Mouse (Mus musculus) liver, embryonic 12.5 days (tissue): ENCODE results near the gene Kdm2b. TPM values are rescaled to one million over a fixed set of nuclear protein-coding genes. Genes with fewer than 3 reads are reported as not detected.
A peak's percentile ranks its signal among the peaks of the same experiment; 100 is the strongest.

Experiments used
- ATAC-seq: fragments of 200-750 bp; cut with Nextera tagmentation; 2 replicates; pipeline ENCODE4 v1.8.0; 2017; ENCODE audit warnings: moderate number of reproducible peaks, mild to moderate bottlenecking, moderate library complexity
- H3K27ac ChIP-seq: fragments of 300-500 bp; sonication (generic); 2 replicates; pipeline ENCODE4 v1.5.1; 2016; ENCODE audit warnings: mild to moderate bottlenecking
- H3K27me3 ChIP-seq: fragments of 300-500 bp; sonication (generic); replicated peaks from 2 replicates; pipeline ENCODE4 v1.6.1; 2016; ENCODE audit warnings: mild to moderate bottlenecking, moderate library complexity
- H3K36me3 ChIP-seq: fragments of 300-500 bp; sonication (generic); 2 replicates; pipeline ENCODE4 v1.6.1; 2016; ENCODE audit warnings: mild to moderate bottlenecking, moderate library complexity
- H3K4me1 ChIP-seq: fragments of 300-500 bp; sonication (generic); 2 replicates; pipeline ENCODE4 v1.6.1; 2016
- H3K4me2 ChIP-seq: fragments of 300-500 bp; sonication (generic); 2 replicates; pipeline ENCODE4 v1.6.1; 2016; ENCODE audit warnings: mild to moderate bottlenecking, moderate library complexity
- H3K4me3 ChIP-seq: fragments of 300-500 bp; sonication (generic); 2 replicates; pipeline ENCODE4 v1.5.1; 2016; ENCODE audit warnings: mild to moderate bottlenecking, moderate library complexity
- H3K9ac ChIP-seq: fragments of 300-500 bp; sonication (generic); 2 replicates; pipeline ENCODE4 v1.6.1; 2016; ENCODE audit warnings: mild to moderate bottlenecking, moderate library complexity
- H3K9me3 ChIP-seq: fragments of 300-500 bp; sonication (generic); replicated peaks from 2 replicates; pipeline ENCODE4 v1.6.1; 2016; ENCODE audit warnings: mild to moderate bottlenecking, moderate library complexity
- WGBS: fragments of 180-500 bp; shearing (Covaris S2); methylation state at CpG from one replicate; pipeline ENCODE4 v1.1.7; 2016; ENCODE audit not compliant: insufficient replicate concordance; 5-methylcytosine and 5-hydroxymethylcytosine counted together
- polyA plus RNA-seq: library from polyadenylated mRNA; unstranded; fragments of >200 nt; fragmentation: Nextera tagmentation; extraction: Ambion mirVana; gene quantifications from 2 replicates; pipeline ENCODE4 v1.2.1, GENCODE M21; 2016

Kdm2b gene
- polyA plus RNA-seq, 1 experiment from 2014 or later = 28.9 TPM

DNA sequence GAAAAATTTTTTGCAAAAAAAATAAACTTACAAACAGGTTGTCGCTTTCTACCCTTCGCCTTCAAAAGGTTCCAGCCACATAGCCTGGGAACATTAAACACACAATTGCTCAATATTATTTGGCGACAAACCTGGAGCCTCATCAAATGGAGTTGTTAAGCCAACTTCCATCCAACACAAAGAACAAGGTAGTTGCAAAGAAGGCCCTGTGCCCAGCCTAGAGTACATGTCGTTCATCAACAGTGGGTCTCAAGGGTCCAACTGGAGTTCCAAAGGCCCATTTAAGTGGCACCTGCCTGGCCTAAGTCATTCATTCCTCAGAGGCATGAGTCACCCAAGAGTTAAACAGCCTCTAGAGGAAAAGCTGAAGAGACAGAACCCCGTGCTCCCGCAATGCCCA lies 52.6 kb downstream of the Kdm2b start:
- no peak for ATAC-seq

DNA sequence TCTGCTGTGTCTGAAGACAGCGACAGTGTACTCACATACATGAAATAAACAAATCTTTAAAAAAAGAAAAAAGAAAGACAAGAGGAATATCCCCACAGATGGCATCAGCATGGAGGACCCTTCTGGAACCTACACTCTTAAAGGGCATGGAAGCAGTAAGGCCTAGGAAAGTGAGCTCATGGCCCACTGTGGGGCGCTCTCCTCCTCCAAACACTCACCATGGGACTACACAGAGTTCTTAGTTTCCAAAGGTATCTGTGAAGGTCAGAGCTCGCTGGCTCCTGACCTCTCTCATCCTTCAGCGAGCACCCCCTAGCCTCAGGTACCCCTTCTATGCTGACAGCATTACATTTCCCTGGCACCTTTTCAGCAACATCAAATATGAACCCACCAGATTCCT lies 53.8 kb downstream of the Kdm2b start:
- H3K27ac ChIP-seq = no peak overlapping the region
- no peaks in the 10 kb centered on the region for H3K9me3 ChIP-seq
- H3K9ac ChIP-seq = no peak overlapping the region
- H3K27me3 ChIP-seq = 0 out of 2 replicates have a peak, but pooled peaks cover 2% of the 10 kb centered on the region
- no peak overlapping the region for H3K4me2 ChIP-seq
- ATAC-seq = no peak
- no peak overlapping the region for H3K4me3 ChIP-seq
- 83% methylated on average over 4 of the region's 4 CpGs for WGBS
- H3K36me3 ChIP-seq = peaks cover 9% of the 10 kb centered on the region; the same call in 1 of the 2 replicates
- peaks cover 14% of the 10 kb centered on the region for H3K4me1 ChIP-seq

More for the DNA sequence above, 52.6 kb downstream of the Kdm2b start:
- Histone ChIP-seq H3K36me3 (peaks cover 9% of the 10 kb centered on the region; the same call in 1 of the 2 replicates), H3K27ac (no peak overlapping the region), H3K4me1 (peaks cover 14% of the 10 kb centered on the region), H3K9ac (no peak overlapping the region), H3K4me3 (no peak overlapping the region), H3K27me3 (0 out of 2 replicates have a peak, but pooled peaks cover 3% of the 10 kb centered on the region), H3K4me2 (no peak overlapping the region), H3K9me3 (no peaks in the 10 kb centered on the region)
- WGBS = 77% methylated on average over 6 of the region's 6 CpGs

DNA sequence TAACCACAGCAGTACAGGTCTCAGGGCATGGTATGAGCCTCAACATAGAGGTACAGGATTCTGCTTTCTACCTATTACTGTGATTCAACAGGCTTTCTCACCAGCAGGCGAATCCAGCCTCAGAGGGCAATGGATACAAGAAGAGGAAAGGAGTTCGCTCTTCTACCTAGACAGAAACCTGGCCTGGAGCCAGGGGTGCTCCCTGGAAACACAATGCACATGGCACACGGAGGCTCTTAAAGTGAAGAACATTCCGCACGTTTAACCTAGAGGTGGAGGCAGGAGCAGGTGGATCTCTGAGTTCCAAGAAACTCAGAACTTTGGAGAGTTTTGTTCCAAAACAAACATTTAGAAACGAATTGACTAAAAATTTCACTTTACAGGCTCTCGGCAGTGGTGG lies 58.6 kb downstream of the Kdm2b start:
- ATAC-seq = no peak
- no peak overlapping the region for H3K4me2 ChIP-seq
- no peaks in the 10 kb centered on the region for H3K9me3 ChIP-seq
- no peaks in the 10 kb centered on the region for H3K27me3 ChIP-seq
- H3K9ac ChIP-seq = no peak overlapping the region
- H3K27ac ChIP-seq = no peak overlapping the region
- 76% methylated on average over 7 of the region's 7 CpGs for WGBS
- H3K4me1 ChIP-seq = peaks cover 8% of the 10 kb centered on the region; the same call in 1 of the 2 replicates
- no peak overlapping the region for H3K4me3 ChIP-seq
- H3K36me3 ChIP-seq = peaks cover 9% of the 10 kb centered on the region; the same call in 1 of the 2 replicates

DNA sequence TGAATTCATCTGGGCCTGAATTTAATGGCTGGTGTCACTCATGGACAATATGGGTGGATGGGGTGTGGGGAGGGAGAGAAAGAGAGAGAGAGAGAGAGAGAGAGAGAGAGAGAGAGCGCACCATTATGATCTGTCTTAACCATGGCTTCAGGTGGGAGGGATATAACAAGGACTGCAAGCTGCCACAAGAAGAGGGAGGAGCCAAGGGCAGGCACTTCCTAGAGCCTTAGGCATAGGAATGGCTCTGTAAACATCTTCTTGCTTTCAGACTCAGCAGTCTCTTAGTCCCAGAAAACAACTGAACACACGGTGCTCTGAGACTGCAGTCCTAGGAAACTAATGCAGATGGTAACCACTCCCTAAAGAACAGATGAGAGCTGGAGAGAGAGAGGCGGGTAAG lies 61.3 kb downstream of the Kdm2b start:
- Histone ChIP-seq H3K9ac (no peak overlapping the region), H3K9me3 (no peaks in the 10 kb centered on the region), H3K27ac (no peak overlapping the region), H3K4me1 (peaks cover 5% of the 10 kb centered on the region; the same call in 1 of the 2 replicates), H3K4me3 (no peak overlapping the region), H3K36me3 (peaks cover 9% of the 10 kb centered on the region; the same call in 1 of the 2 replicates), H3K4me2 (no peak overlapping the region), H3K27me3 (no peaks in the 10 kb centered on the region)
- 63% methylated on average over 3 of the region's 3 CpGs for WGBS
- no peak for ATAC-seq

DNA sequence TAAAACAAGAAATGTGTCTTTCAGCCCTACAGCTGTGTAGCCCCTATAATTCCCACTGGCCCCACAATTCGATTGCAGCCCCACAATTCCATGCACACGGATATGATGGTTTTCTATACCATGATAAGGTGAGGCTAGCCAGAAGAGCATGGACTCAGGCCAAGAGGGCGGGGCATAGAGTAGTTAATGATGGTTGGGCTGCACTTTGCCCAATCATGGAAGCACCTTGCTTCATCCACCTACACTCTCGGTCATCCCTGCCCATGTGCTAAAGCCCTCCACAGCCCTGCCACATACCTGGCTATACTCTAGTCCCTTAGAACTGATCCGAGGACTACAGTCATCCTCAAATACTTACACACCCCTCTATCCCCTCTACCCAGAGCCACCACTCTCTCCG lies 61.9 kb downstream of the Kdm2b start:
- ATAC-seq = no peak
- 69% methylated on average over 6 of the region's 6 CpGs for WGBS

DNA sequence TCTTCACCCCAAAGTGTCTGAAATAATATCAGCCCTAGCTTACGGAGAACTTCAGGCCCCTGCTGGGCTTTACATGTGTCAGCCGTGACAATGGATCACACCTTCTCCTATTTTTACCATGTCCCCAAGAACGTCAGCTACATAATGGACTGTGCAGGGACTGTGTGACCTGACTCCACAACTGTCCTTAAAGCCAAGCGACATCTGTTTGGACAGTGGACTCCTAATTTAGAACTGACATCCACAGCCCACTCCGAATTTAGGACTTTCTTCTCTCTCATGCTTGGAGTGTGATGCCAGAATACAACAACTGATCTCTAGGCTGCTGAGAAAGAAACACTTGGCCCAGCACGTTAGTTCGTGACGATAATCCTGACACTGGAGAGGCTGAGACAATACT lies 62.5 kb downstream of the Kdm2b start:
- Histone ChIP-seq H3K27me3 (no peaks in the 10 kb centered on the region), H3K27ac (no peak overlapping the region), H3K9ac (no peak overlapping the region), H3K9me3 (no peaks in the 10 kb centered on the region), H3K4me3 (no peak overlapping the region), H3K4me2 (no peak overlapping the region), H3K36me3 (no peaks in the 10 kb centered on the region), H3K4me1 (peaks cover 5% of the 10 kb centered on the region; the same call in 1 of the 2 replicates)
- WGBS = 81% methylated on average over 8 of the region's 8 CpGs
- ATAC-seq = no peak

More for the DNA sequence above, 61.9 kb downstream of the Kdm2b start:
- no peak overlapping the region for H3K4me2 ChIP-seq
- H3K27me3 ChIP-seq = no peaks in the 10 kb centered on the region
- H3K9me3 ChIP-seq = no peaks in the 10 kb centered on the region
- peaks cover 5% of the 10 kb centered on the region; the same call in 1 of the 2 replicates for H3K4me1 ChIP-seq
- no peak overlapping the region for H3K4me3 ChIP-seq
- H3K9ac ChIP-seq = no peak overlapping the region
- H3K36me3 ChIP-seq = peaks cover 5% of the 10 kb centered on the region; the same call in 1 of the 2 replicates
- H3K27ac ChIP-seq = no peak overlapping the region

DNA sequence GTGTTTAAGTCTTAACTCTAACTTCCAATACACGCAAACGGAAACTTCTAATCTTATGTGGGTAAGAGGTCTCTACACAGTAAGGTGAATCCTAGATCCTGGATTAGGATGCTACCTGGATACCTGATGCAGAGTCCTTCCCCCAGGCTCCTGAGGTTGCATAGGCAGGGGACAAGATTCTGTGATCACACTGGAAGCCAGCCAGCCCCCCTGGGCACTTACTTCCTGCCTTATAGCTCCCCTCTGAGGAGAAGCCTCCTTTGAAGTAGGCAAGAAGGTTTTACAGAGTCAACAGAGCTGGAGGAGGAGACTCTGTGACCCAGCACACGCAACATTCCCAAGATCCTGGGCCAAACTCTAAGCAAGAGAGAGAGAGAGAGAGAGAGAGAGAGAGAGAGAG lies 63.3 kb downstream of the Kdm2b start:
- no peak for ATAC-seq
- 80% methylated on average over 3 of the region's 3 CpGs for WGBS
- Histone ChIP-seq H3K9ac (no peak overlapping the region), H3K4me3 (no peak overlapping the region), H3K4me1 (peaks cover 5% of the 10 kb centered on the region; the same call in 1 of the 2 replicates), H3K9me3 (no peaks in the 10 kb centered on the region), H3K27ac (no peak overlapping the region), H3K27me3 (no peaks in the 10 kb centered on the region), H3K4me2 (no peak overlapping the region), H3K36me3 (no peaks in the 10 kb centered on the region)

DNA sequence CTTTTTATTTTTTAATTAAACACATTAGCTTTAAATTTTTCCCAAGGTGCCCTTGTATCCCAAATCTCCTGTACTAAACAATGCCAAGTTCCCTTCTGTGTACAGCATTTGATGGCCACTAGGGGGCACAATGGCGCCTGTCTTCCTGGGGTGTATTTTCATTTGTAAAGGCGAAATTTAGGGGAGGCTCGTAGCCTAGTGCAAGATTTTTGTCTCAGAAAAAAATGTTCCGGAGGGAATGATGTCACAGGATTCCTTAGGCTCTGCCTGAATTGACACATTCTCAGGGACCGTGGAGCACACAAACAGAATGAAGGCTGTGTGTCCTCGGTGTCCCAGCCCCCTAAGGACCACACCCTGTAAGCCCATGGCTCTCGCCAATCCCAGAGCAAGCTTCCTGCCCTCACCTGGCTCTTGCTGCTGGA lies 64.1 kb downstream of the Kdm2b start:
- Histone ChIP-seq H3K27ac (no peak overlapping the region), H3K4me3 (no peak overlapping the region), H3K9me3 (no peaks in the 10 kb centered on the region), H3K9ac (no peak overlapping the region), H3K27me3 (no peaks in the 10 kb centered on the region), H3K4me2 (peak overlapping the region; percentile 41), H3K36me3 (no peaks in the 10 kb centered on the region), H3K4me1 (peaks cover 5% of the 10 kb centered on the region; the same call in 1 of the 2 replicates)
- ATAC-seq = peak; percentile 35; the same call in 1 of the 2 replicates
- WGBS = 29% methylated on average over 7 of the region's 7 CpGs

DNA sequence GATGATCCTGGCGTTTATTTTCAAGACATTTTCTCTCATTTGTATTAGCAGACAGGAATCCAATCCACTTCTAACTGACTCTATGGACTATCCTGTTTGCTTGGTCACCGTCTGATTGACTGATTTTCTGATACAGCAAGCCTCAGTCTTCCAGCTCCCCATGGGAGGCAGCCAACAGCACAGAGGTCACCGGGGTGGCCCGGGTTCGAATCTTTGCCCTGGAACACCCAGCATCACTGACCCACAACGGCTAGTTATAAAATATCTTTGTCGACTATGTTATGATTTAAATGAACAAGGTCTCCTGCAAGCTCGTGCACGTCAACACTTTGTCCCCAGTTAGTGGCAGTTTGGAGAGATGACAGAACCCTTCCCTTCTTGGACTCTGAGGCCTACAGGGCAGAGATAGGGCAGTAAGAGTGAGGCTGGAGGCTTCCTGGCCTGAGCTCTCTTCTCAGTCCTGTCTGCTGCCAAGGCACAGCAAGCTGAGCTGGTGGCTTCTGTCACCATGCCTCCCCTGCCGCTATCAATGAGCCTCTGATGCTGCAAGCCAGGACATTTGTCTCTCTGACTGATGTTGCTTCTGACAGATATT lies 65.7 kb downstream of the Kdm2b start:
- Histone ChIP-seq H3K27me3 (no peaks in the 10 kb centered on the region), H3K36me3 (no peaks in the 10 kb centered on the region), H3K4me2 (no peak overlapping the region), H3K4me3 (no peak overlapping the region), H3K27ac (no peak overlapping the region), H3K9me3 (no peaks in the 10 kb centered on the region), H3K4me1 (peaks cover 5% of the 10 kb centered on the region; the same call in 1 of the 2 replicates), H3K9ac (no peak overlapping the region)
- ATAC-seq = no peak
- WGBS = 78% methylated on average over 10 of the region's 10 CpGs

DNA sequence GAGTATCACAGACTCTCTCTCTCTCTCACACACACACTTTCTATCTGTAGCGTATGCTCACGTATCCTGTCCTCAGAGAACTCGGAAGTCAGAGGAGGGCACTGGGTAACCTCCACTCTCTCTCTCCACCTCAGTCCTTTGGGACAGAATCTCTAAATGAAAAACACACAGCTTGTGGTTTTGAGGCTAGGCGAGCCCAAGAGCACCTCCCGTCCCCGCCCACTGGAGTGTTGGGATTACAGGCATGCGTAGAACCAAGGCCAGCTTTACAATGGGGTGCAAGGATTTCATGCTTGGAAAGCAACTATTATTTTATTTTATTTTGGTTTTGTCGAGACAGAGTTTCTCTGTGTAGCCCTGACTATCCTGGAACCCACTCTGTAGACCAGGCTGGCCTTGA lies 67.7 kb downstream of the Kdm2b start:
- no peak overlapping the region for H3K4me3 ChIP-seq
- no peaks in the 10 kb centered on the region for H3K27me3 ChIP-seq
- no peaks in the 10 kb centered on the region for H3K9me3 ChIP-seq
- H3K36me3 ChIP-seq = no peaks in the 10 kb centered on the region
- ATAC-seq = no peak
- 69% methylated on average over 8 of the region's 8 CpGs for WGBS
- H3K4me2 ChIP-seq = no peak overlapping the region
- H3K9ac ChIP-seq = no peak overlapping the region
- H3K27ac ChIP-seq = no peak overlapping the region
- H3K4me1 ChIP-seq = peaks cover 16% of the 10 kb centered on the region; the same call in 1 of the 2 replicates

DNA sequence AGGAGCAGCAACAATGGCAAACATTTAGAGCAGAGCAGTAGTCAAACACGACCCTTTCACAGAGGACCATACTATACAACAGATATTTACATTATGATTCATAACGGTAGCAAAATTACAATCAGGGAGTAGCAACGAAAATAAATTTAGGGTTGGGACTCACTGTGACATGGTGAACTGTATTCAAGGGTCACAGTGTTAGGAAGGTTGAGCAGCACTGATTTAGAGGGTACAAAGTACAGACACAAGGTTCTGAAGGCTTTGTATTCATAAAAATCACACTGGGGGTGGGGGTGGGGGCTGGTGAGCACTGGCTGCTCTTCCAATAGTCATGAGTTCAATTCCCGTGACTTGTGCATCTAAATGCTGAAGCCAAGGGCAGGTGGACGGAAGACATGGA lies 69.1 kb downstream of the Kdm2b start:
- H3K27ac ChIP-seq = no peak overlapping the region
- no peak overlapping the region for H3K4me3 ChIP-seq
- WGBS = 75% methylated on average over 5 of the region's 5 CpGs
- H3K4me1 ChIP-seq = peaks cover 18% of the 10 kb centered on the region
- no peaks in the 10 kb centered on the region for H3K36me3 ChIP-seq
- ATAC-seq = no peak
- H3K9me3 ChIP-seq = no peaks in the 10 kb centered on the region
- no peak overlapping the region for H3K4me2 ChIP-seq
- H3K27me3 ChIP-seq = no peaks in the 10 kb centered on the region
- H3K9ac ChIP-seq = no peak overlapping the region

DNA sequence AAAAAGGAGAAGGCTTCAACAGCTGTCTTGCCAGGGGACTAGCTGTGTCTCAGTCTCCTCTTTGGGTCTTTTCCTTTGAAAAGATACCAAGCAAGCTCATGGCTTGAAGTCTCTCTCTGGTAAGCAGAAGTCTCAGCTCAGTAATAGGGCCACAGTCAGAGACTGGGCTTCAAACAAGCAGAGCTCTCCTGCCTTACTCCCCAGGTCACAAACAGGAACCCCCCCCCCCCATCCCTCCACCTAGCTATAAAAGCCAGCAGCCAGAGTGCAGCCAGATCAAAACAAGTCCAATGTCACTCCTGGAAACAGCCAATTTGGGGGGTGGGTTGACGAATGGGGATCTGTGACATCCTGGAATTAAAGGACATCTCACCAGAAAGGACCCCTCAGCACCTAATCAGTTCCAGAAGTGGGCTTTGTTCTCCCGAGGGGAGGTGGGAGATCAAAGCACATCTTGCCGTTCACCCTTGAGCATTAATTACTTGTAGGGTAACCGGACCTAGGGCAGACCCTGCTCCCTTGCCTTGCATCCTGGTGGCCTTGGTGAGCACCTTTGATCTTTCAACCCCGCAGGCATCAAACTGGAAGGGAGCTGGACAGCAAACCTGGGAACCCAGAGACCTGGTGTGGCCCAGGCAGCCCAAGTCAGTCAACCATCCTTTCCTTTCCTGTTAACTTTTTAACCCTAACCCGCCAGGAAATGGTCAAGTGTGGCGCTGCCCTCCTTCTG lies 71.5 kb downstream of the Kdm2b start:
- Histone ChIP-seq H3K4me3 (no peak overlapping the region), H3K4me1 (peaks cover 22% of the 10 kb centered on the region), H3K9me3 (no peaks in the 10 kb centered on the region), H3K36me3 (no peaks in the 10 kb centered on the region), H3K27ac (no peak overlapping the region), H3K27me3 (no peaks in the 10 kb centered on the region), H3K4me2 (no peak overlapping the region), H3K9ac (no peak overlapping the region)
- WGBS = 55% methylated on average over 7 of the region's 7 CpGs
- no peak for ATAC-seq
